Mouse (Mus musculus): ENCODE measurements around the gene Ctu2.

DNA sequence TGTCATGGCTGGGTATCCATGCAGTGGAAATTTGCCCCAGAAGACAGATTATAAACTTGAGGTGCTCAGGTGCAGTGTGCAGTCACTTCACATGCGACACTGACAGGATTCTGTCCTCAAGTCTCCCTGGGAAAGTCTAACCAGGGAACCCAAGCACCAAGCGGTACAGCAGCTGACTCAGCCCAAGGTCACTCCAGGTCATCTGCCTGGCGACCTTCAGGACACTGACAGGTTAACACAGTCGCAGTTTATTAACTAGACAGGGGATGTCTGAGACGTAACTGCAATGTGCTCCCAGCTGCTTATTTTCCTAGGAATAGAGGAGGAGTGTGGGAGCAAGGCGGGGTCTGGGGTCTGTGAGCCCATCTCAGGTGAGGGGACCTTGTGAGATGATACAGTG, 6.5 kb upstream of the Ctu2 start:
- no peak for TF ChIP-seq CTCF (conservative IDR thresholded peaks at IDR 0.05; ENCODE audit: low read length)
- no peak for TF ChIP-seq POU5F1 (IDR thresholded peaks at IDR 0.05; ENCODE audit: borderline replicate concordance, low read length)
